Mouse (Mus musculus): ENCODE data around the gene Syce3.
A peak's percentile ranks its signal among the peaks of the same experiment; 100 is the strongest.

Gene Syce3

DNA sequence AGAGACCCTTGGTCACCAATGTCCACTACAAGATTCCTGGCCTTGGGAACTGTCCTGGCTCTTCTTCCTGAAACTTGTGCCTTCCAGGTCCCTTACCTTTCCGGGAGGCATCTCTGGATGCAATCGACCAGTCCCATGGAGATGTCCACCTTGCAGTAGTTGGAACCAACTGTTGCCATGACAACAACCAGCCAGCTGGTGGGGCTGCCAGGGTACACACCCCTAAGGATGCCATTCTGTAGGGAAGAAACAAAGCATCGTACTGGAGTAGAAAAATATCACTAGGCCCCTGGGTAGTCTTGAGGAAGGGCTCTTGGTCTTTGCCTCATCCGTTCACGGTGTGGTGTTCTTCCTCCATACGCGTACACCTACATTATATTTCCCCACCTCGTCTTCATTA is 14.3 kb upstream of the Syce3 start:
- no peak for DNase-seq (ENCODE audit: low read depth in 2 of 2, low spot score in 2 of 2)

DNA sequence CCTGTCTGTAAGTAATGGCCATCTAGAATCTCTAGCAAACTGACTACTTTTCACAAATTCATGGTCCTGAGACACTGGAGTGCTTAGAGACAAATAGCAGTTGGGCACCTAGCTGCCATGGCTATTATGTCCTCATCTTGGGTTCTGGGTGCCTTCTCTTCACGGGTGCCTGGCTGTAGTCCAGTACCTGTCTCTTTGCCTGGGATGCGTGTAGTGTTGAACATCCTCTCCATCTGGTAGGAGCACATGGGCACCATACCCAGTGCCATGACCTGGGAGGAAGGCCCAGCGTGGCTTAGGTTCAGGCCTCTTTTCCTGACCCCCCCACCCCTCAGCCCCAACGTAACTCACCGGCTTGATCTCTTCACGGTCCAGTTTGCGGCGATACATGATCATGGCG is 11.6 kb upstream of the Syce3 start:
- no peak for DNase-seq (ENCODE audit: low read depth in 2 of 2, low spot score in 2 of 2)

DNA sequence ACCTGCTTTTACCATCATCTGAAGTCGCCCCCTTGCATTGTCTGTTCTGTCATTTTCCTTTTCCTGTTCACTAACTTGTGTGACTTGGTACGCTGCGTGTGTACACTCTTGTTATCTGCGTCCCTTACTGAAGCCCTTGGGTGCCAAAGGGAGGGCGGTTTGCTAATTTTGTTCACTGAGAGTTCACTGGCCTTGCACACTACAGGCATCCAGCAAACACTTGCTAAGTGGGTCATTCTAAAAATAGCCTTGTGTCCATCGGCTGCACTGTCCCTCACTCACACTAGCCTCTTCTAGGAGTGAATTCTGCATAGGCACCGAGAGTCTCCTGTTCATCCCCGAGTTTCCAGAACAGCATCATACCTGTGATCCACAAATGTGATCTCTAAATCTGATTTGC is 5.0 kb upstream of the Syce3 start:
- no peak for DNase-seq (ENCODE audit: low read depth in 2 of 2, low spot score in 2 of 2)

DNA sequence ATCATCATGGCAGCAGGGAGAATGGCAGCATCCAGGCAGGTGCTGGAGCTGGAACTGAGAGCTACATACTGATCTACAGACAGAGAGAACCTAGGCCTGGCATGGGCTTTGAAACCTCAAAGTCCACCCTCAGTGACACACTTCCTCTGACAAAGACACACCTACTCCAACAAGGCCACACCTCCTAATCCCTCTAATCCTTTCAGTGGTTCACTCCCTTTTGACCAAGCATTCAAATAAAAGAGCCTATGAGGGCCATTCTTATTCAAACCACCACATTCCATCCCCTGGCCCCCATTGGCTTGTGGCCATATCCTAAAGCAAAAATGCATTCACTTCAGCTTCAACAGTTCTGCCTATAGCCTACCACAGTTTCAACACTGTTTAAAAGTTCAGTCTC is 3.6 kb downstream of the Syce3 start:
- no peak for DNase-seq (ENCODE audit: low read depth in 2 of 2, low spot score in 2 of 2)

GRCm38 (mm10) chr15:89404831-89405623 is 5.3 kb downstream of the Syce3 start:
- no peak for DNase-seq (ENCODE audit: low read depth in 2 of 2, low spot score in 2 of 2)

DNA sequence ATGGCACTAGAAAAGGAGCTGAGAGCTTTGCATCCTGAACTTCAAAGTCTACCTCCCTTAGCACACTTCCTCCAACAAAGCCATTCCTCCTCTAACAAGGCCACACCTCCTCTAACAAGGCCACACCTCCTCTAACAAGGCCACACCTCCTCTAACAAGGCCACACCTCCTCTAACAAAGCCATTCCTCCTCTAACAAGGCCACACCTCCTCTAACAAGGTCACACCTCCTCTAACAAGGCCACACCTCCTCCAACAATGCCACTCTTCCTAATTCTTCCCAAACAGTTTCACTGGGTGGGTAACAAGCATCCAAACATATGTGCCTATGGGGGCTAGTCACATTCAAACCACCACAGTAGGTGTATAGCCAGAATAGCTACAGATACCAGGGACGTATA is 7.8 kb downstream of the Syce3 start:
- DNase-seq (ENCODE audit: low read depth in 2 of 2, low spot score in 2 of 2), result no peak

GRCm38 (mm10) chr15:89399716-89400115 is 10.6 kb downstream of the Syce3 start:
- DNase-seq (ENCODE audit: low read depth in 2 of 2, low spot score in 2 of 2), result no peak

DNA sequence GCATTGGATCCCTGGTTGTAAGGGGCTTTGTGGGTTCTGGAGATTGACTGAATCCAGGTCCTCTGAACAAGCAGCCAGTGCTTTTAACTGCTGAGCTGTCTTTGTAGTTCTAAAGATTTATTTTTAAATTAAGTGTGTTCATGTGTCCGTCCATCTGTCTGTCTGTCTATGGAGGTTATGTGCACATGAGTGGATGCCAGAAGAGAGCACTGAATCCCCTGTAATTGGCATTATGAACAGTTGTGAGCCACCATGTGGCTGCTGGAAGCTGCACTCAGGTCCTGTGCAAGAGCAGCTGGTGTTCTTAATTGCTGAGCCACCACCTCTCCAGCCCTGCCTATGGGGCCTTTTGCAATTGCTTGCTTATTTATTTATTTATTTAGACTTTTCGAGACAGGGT is 12.2 kb downstream of the Syce3 start:
- no peak for DNase-seq (ENCODE audit: low read depth in 2 of 2, low spot score in 2 of 2)

- DNase-seq (ENCODE audit: low read depth in 2 of 2, low spot score in 2 of 2), result no peak
Observed at GRCm38 (mm10) chr15:89396883-89397282, 13.4 kb downstream of the Syce3 start.

GRCm38 (mm10) chr15:89390081-89390480 is 20.2 kb downstream of the Syce3 start:
- DNase-seq (ENCODE audit: low read depth in 2 of 2, low spot score in 2 of 2), result no peak

DNA sequence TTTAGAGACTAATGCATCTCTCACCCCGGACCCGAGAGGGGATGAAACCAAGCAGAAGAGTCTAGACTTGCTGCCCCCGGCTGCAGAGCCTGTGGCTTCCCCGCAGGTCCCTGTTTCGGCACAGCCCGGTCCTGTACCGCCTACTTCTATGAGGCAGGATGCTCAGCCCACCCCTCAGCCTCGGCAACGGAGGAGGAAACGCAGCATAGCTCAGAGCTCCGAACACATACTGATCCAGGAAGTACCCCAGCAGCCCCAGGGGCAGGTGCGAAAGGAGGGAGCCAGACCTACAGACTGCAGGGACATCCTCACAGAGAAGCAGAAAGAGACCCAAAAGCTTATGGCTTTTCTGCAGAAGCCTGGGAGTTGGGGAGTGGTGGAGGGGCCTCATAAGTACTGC is 23.2 kb downstream of the Syce3 start:
- no peak for DNase-seq (ENCODE audit: low read depth in 2 of 2, low spot score in 2 of 2)

DNA sequence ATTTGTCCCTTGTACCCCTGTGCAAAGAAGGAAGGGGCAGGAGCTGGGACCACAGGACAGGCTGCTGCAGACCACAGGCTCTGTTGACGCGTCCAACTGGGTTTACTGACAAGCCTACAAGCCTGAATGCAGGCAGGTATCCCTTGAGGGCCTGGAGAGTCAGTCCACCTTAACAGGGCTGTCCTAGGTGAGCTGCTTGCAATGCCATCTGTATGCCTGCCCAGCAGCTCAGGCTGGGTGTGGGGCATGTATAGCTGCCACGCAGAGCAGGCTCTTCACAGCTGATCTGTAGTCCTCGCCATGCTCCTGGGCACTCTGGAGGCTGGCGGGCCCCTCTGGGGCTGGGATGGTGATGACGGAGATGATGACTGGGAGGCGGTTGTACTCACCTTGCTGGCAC is 25.7 kb downstream of the Syce3 start, which contains the start of gene Klhdc7b:
TSS of gene Klhdc7b (plus strand) at position 301 of the 400 bp plus-strand sequence.
- DNase-seq (ENCODE audit: low read depth in 2 of 2, low spot score in 2 of 2), result no peak

GRCm38 (mm10) chr15:89379429-89379828 is 30.9 kb downstream of the Syce3 start:
- no peak for DNase-seq (ENCODE audit: low read depth in 2 of 2, low spot score in 2 of 2)

DNA sequence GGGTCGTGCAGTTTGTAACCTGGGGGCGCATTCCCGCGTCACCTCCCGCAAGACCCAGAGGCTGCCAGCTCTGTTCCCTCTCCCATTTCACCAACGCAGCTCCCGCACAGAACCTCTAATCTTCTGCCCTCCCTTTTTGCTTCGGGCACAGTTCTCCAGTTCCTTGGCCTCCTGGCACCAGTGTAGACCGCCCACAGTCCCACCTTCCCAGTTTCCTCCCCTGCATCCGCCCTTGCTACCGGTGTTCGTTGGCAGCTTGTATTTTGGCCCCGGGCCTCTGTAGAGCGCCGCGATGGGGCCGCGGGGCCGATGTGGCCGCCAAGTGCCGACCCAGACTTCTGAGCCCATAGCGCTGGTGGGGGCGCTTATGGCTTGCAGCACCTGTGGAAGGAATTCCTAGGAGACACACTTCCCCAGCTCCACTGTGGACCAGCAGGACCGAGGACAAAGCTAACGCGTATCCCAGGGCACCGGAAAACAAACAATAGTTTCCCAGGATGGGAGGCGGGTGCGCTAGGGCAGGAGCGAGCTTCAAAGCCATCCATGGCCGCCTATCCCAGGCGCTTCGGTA is 31.4 kb downstream of the Syce3 start, which contains the start of gene Odf3b:
TSS of gene Odf3b (minus strand) at position 452 of the 571 bp plus-strand sequence.
- DNase-seq (ENCODE audit: low read depth in 2 of 2, low spot score in 2 of 2), result no peak

GRCm38 (mm10) chr15:89377938-89378828 is 32.1 kb downstream of the Syce3 start:
- DNase-seq (ENCODE audit: low read depth in 2 of 2, low spot score in 2 of 2), result no peak

DNA sequence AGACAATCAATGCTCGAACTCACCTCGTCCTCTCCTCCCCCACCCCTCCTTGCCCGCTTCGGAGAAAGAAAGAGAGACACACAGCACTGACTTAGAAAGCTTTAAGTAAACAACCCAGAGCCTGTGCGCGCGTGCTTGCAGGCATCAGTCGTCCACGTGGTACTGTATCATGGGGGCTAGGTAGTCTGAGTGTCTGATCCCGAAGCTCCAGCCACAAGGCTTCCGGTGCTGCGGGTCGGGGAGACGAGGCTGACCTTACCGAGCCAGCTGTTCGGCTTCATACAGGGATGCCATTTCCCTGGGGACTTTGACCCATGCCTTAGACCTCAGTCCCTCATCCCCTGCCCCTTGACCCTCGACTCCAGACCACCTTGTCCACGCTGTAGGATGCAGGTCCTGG is 32.9 kb downstream of the Syce3 start:
- no peak for DNase-seq (ENCODE audit: low read depth in 2 of 2, low spot score in 2 of 2)

GRCm38 (mm10) chr15:89376957-89377356 is 33.3 kb downstream of the Syce3 start, which contains the start of gene Tymp:
Tymp (minus strand) TSS chr15:89377039.
- DNase-seq (ENCODE audit: low read depth in 2 of 2, low spot score in 2 of 2), result no peak

DNA sequence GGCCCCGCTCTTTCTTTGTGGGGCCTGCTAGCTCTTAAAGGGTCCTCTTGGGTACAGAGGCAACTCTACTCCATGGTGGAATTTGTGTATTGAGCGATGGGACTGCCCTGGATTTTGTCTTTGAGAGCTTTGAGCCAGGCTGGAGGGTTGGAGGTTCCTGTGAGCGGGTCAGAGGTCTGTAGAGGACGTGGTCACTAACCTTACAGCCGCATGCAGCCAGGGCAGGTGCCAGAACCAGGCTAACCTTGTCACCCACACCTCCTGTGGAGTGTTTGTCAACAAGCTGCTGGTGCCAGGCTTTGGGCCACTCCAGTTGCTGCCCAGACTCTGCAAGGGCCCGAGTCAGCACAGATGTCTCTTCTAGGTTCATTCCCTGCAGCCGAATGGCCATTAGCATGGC is 34.3 kb downstream of the Syce3 start:
- no peak for DNase-seq (ENCODE audit: low read depth in 2 of 2, low spot score in 2 of 2)

DNA sequence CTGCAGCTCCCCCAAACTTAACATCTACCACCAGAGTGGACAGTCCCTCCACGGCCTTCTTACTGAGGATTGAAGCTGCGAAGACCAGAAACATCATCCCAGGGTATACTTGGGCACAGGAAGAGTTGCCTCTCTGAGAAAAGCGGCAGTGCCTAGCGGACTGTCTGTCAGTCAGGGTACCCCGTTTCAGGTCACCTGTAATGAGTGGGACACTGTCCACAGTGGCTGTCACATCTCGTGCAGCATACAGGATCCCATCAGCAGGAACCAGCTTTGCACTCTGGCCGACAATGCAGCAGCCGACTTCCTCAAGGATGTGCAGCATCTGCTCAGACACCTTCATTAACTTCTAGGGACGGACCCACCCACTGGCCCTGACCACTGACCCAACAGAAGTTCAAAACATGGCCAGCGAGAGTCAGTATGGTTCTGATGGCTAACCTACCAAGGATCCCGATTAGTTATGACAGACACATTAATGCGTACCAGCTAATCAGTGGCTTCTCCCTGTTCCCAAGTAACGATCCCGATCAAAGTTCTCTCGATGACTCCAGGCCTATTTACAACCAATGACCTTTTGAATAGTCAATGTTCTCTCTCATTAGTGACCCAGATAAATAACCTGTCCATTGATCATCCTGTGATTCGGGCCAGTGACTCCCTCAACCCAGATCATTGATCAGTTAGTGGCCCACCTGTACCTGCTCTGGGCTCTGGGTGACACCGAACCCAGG is 35.3 kb downstream of the Syce3 start:
- DNase-seq (ENCODE audit: low read depth in 2 of 2, low spot score in 2 of 2), result no peak

- no peak for DNase-seq (ENCODE audit: low read depth in 2 of 2, low spot score in 2 of 2)
Observed at GRCm38 (mm10) chr15:89374340-89374739, 36.0 kb downstream of the Syce3 start.

GRCm38 (mm10) chr15:89373762-89374248 is 36.5 kb downstream of the Syce3 start, which contains the start of gene Sco2:
Sco2 (minus strand) TSS chr15:89373846.
- DNase-seq (ENCODE audit: low read depth in 2 of 2, low spot score in 2 of 2), result peak; percentile 87 to 91
